Mouse (Mus musculus) hindbrain, postnatal 0 days (tissue): ENCODE results near the gene Fam90a1a. TPM values are rescaled to one million over a fixed set of nuclear protein-coding genes. Genes with fewer than 3 reads are reported as not detected.
A peak's percentile ranks its signal among the peaks of the same experiment; 100 is the strongest.

Experiments used
- ATAC-seq: fragments of 200-750 bp; cut with Nextera tagmentation; 2 replicates; pipeline ENCODE4 v1.8.0; 2017; ENCODE audit warnings: mild to moderate bottlenecking, moderate TSS enrichment, moderate library complexity
- DNase-seq: peaks from one replicate; pipeline ENCODE4 v3.0.0-alpha.2; 2015; ENCODE audit warnings: low spot score
- H3K27ac ChIP-seq: fragments of 300-500 bp; sonication (generic); 2 replicates; pipeline ENCODE4 v1.5.1; 2014; ENCODE audit warnings: mild to moderate bottlenecking
- H3K27me3 ChIP-seq: fragments of 300-500 bp; sonication (generic); 2 replicates; pipeline ENCODE4 v1.6.1; 2014; ENCODE audit warnings: low read length, mixed read lengths; ENCODE audit not compliant: insufficient read depth
- H3K36me3 ChIP-seq: fragments of 300-500 bp; sonication (generic); 2 replicates; pipeline ENCODE4 v1.6.1; 2014; ENCODE audit warnings: low read length, mixed read lengths; ENCODE audit not compliant: insufficient read depth
- H3K4me1 ChIP-seq: fragments of 300-500 bp; sonication (generic); 2 replicates; pipeline ENCODE4 v1.6.1; 2014; ENCODE audit warnings: antibody characterized with exemption, low read length, mixed read lengths; ENCODE audit not compliant: insufficient read depth
- H3K4me2 ChIP-seq: fragments of 300-500 bp; sonication (generic); 2 replicates; pipeline ENCODE4 v1.6.1; 2014; ENCODE audit warnings: low read depth, mild to moderate bottlenecking, low read length, moderate library complexity, mixed read lengths
- H3K4me3 ChIP-seq: fragments of 300-500 bp; sonication (generic); 2 replicates; pipeline ENCODE4 v1.5.1; 2014; ENCODE audit warnings: low read length
- H3K9ac ChIP-seq: fragments of 300-500 bp; sonication (generic); replicated peaks from 2 replicates; pipeline ENCODE4 v1.6.1; 2014; ENCODE audit warnings: mild to moderate bottlenecking, low read length, moderate library complexity, mixed read lengths
- H3K9me3 ChIP-seq: fragments of 300-500 bp; sonication (generic); 2 replicates; pipeline ENCODE4 v1.6.1; 2016; ENCODE audit warnings: low read length, mixed read lengths
- CTCF ChIP-seq: IDR thresholded peaks from 2 replicates; pipeline ENCODE4 v1.5.1; 2016; ENCODE audit warnings: antibody characterized with exemption, control low read depth, low read depth
- WGBS: fragments of 180-500 bp; shearing (Covaris S2); extraction: QIAGEN DNeasy Blood & Tissue Kit; methylation state at CpG from one replicate; pipeline ENCODE4 v1.1.7; 2014; 5-methylcytosine and 5-hydroxymethylcytosine counted together
- polyA plus RNA-seq: library from polyadenylated mRNA; unstranded; fragments of >200 nt; fragmentation: Nextera tagmentation; extraction: Ambion mirVana; gene quantifications from 2 replicates; pipeline ENCODE4 v1.2.1, GENCODE M21; 2015
- total RNA-seq: library from RNA; depleted of rRNA; stranded (reverse); fragments of >200 nt; gene quantifications from 2 replicates; pipeline ENCODE4 v1.2.3, GENCODE M21; 2014

The Fam90a1a gene
- total and polyA plus RNA-seq, 2 experiments from 2014 or later = not detected

DNA sequence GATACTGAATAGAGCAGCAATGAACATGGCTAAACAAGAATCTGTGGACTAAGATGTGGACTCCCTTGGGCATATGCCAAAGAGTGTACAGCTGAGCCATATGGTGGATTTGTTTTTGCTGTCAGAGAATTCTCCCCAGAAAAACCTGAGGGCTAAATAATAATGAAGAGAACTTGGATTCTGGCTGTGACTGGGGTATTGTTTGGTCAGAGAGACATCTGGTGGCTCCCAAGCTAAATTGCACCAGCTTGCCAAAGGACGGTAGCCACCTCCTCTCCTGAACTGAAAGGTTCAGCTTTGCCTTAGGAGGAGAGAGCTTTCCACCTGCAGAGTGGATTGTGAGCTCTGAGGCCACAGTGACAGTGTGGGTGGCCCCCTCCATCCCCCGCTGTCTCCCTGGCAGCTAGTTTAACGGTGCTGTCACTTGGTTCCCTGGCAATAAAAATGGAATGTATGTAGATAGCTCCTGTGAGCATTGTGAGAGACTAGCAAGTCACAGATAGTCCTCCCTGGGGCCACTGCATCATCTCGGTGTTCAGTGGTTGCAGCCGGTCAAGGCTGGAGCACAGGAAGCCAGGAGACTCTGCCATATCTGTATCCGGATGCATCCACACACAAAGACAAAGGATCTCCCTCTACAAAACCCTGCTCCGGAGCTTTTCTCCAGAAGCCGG is 23.3 kb downstream of the Fam90a1a start:
- Histone ChIP-seq H3K27me3 (no peaks in the 10 kb centered on the region), H3K4me1 (no peaks in the 10 kb centered on the region), H3K4me2 (no peak overlapping the region), H3K4me3 (no peak overlapping the region), H3K27ac (peak overlapping the region; percentile 32; the same call in 1 of the 2 replicates), H3K36me3 (no peaks in the 10 kb centered on the region), H3K9me3 (no peaks in the 10 kb centered on the region), H3K9ac (no peak overlapping the region)
- DNase-seq = peak; percentile 80
- ATAC-seq = peak; percentile 90
- TF ChIP-seq CTCF = peak; percentile 71
- WGBS = 40% methylated on average over 8 of the region's 8 CpGs

DNA sequence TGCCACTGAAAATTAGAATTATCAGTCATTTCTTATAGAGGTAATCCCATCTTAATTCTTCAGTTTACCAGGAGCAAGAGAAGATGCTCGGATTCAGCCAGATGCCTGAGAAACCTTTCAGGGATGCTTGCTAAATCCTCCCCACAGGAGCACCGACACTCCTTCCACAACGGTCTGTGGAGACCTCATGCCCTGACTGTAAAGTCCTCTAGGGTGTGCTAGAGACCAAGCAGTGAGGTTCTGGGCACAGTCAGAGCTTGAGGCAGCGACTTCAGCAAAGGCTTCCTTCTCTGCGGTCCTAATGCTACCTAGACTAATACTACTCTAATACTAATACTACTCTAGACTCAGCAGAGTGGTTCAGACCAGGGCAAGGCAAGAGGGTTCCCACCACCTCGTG is 33.7 kb downstream of the Fam90a1a start:
- H3K27me3 ChIP-seq = no peaks in the 10 kb centered on the region
- DNase-seq = peak; percentile 69
- ATAC-seq = peak; percentile 87
- peak; percentile 84 for TF ChIP-seq CTCF
- H3K4me1 ChIP-seq = no peaks in the 10 kb centered on the region
- no peak overlapping the region for H3K4me2 ChIP-seq
- H3K9ac ChIP-seq = no peak overlapping the region
- H3K36me3 ChIP-seq = no peaks in the 10 kb centered on the region
- 26% methylated on average over 6 of the region's 6 CpGs for WGBS
- no peak overlapping the region for H3K4me3 ChIP-seq
- no peaks in the 10 kb centered on the region for H3K9me3 ChIP-seq
- H3K27ac ChIP-seq = no peak overlapping the region

DNA sequence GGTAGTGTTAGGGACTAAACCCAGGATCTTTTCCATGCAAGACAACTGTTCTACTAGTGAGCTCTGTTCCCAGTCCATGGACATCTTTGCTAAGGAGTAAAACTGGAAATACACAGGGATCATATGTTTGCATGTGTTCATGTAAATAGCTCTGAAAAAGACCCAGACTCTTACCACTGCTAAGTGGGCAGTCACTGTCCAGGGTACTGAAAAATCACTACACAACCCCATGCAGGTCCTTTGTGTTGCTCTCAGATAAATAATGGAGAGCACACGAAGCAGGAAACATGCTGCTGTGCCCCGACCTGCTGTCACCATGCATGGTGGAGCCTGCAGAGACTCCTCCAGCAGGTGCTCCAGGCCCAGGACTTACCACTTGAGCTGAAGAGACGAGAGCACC is 36.7 kb downstream of the Fam90a1a start:
- no peak overlapping the region for H3K27ac ChIP-seq
- 53% methylated on average over 3 of the region's 3 CpGs for WGBS
- ATAC-seq (no peak), DNase-seq (no peak)
- no peak overlapping the region for H3K4me2 ChIP-seq
- H3K4me3 ChIP-seq = no peak overlapping the region
- no peak overlapping the region for H3K9ac ChIP-seq
- H3K9me3 ChIP-seq = no peaks in the 10 kb centered on the region
- H3K36me3 ChIP-seq = no peaks in the 10 kb centered on the region
- no peaks in the 10 kb centered on the region for H3K4me1 ChIP-seq
- TF ChIP-seq CTCF = no peak
- H3K27me3 ChIP-seq = no peaks in the 10 kb centered on the region

DNA sequence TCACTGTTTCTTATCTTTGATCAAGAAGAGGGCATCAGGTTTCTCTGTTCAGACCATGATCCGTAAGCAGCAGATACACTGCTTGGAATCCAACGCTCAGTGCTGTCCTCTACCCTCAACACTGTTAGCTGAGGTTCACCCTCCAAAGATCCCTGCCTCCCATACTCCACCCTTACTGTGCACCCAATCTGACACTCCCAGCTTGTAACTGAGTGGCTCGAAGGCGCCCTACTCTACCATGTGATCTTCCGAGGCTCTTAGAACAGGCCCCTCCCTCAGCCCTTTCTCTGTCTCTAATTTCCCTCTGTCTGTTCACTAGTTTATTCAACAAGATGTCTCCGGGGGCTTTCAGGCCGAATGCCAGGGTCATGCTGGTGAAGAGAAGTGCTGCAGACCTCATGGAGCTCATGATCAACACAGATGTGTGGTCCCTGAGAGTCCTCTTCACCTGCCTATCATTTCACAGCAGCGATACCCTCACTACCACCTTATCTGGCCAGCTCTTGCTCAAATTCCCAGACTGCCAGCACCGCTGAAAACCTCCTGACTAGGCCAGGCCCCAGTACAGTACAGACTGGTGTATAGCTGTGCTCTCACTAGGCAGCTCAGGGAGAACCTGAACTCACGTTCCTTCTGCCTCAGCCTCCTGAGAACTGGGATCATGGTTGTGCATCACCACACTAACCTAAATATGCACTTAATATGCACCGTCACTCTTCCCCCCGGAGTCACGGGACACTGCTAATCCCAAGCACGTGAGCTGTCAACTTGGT is 46.4 kb downstream of the Fam90a1a start:
- TF ChIP-seq CTCF = no peak
- ATAC-seq = no peak
- WGBS = 82% methylated on average over 14 of the region's 14 CpGs

DNA sequence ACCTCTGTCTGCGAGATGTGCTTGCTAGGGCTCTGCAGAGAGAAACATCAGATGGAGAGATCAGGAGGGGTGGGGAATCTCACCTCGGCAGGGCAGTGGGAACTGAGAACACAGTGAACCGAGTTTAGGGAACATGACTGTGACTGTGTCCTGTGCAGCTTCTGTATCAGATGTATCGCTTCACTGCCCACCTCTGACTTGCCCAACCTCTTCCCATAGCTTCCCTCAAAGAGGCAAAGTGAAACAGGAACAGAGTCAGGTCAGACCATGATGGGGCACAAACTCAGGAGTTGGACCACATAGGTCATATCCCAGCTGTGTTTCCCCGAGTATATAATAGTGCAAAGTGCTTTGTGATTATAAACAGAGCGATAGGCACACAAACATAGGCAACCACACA is 47.9 kb downstream of the Fam90a1a start:
- DNase-seq = no peak
- no peaks in the 10 kb centered on the region for H3K36me3 ChIP-seq
- H3K9ac ChIP-seq = no peak overlapping the region
- no peaks in the 10 kb centered on the region for H3K4me1 ChIP-seq
- no peaks in the 10 kb centered on the region for H3K9me3 ChIP-seq
- 84% methylated on average over 6 of the region's 6 CpGs for WGBS
- no peak overlapping the region for H3K4me2 ChIP-seq
- no peaks in the 10 kb centered on the region for H3K27me3 ChIP-seq
- no peak for ATAC-seq
- no peak for TF ChIP-seq CTCF
- no peak overlapping the region for H3K27ac ChIP-seq
- no peak overlapping the region for H3K4me3 ChIP-seq

More for the DNA sequence above, 46.4 kb downstream of the Fam90a1a start:
- Histone ChIP-seq H3K27ac (no peak overlapping the region), H3K9me3 (no peaks in the 10 kb centered on the region), H3K4me1 (no peaks in the 10 kb centered on the region), H3K27me3 (no peaks in the 10 kb centered on the region), H3K4me3 (no peak overlapping the region), H3K4me2 (no peak overlapping the region), H3K36me3 (no peaks in the 10 kb centered on the region), H3K9ac (no peak overlapping the region)
- DNase-seq = no peak

DNA sequence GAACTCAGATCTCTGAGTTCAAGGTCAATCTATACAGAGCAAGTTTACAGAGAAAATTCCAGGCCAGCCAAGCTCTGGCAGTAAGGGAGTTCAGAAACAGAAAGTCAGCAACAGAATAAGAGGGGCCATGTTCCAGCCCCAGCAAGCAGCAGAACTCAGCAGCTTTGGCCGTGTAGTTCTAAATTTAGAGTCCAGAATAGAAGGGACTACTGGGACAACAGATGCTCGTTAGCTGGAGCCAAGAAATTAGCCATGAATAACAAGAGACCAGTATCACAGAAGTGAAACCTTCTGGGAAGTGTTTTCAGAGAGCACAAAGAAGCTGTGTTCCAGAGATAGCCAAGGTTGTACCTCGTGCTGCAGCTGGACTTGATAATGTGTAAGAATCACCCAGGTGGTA is 50.9 kb downstream of the Fam90a1a start:
- ATAC-seq (no peak), DNase-seq (no peak)
- H3K4me1 ChIP-seq = no peaks in the 10 kb centered on the region
- no peaks in the 10 kb centered on the region for H3K36me3 ChIP-seq
- WGBS = 51% methylated on average over 3 of the region's 3 CpGs
- H3K27me3 ChIP-seq = no peaks in the 10 kb centered on the region
- no peaks in the 10 kb centered on the region for H3K9me3 ChIP-seq
- no peak for TF ChIP-seq CTCF
- no peak overlapping the region for H3K4me3 ChIP-seq
- no peak overlapping the region for H3K27ac ChIP-seq
- no peak overlapping the region for H3K4me2 ChIP-seq
- H3K9ac ChIP-seq = no peak overlapping the region
